Mouse (Mus musculus): ENCODE measurements around the gene Tmem97.

DNA sequence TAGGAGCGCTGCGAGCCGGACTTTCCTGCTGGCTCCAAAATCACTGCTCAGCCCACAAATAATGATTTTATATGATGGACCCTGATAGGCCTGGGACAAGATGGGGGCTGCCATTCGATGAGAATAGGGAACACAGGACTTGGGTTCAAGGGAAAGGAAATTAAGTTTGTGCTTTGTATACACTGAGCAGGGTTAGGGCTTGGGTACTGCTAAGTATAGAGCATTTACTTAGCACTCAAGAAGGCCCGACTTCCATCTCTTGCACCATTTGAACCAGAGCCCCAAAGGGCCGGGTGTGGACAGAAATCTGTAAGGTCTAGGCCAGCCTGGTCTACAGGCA lies 452 bp upstream of the Tmem97 start:
- no peak for TF ChIP-seq CTCF (IDR thresholded peaks at IDR 0.05; ENCODE audit: low read depth, low read length)
- no peak for TF ChIP-seq GATA2 (IDR thresholded peaks at IDR 0.05; ENCODE audit: borderline replicate concordance, low read depth, low read length)
- no peak for TF ChIP-seq TAL1 (conservative IDR thresholded peaks at IDR 0.05; ENCODE audit: low read depth, low read length)

Data from G1E (cell line).